Comparison of ENCODE assay signal across 11 mouse cellular contexts in genomic region chrX:71222648-71223408, GRCm38 (mm10).
"Had no signal": no experiment of that assay in that cellular context is flagged by ENCODE, and none has a peak within 500 bp of the region (broad histone marks: within the 10 kb centered on the region; RNA-seq: fewer than 3 reads in every experiment).

No protein-coding gene starts in this region.

- H3K4me3 ChIP-seq: left cerebral cortex, adult 2 months; limb, embryonic 15.5 days; midbrain, embryonic 10.5 days; myocyte; neural tube, embryonic 15.5 days; stomach, embryonic 15.5 days had no signal

- H3K27ac ChIP-seq: left cerebral cortex, adult 2 months; limb, embryonic 15.5 days; liver, embryonic 14.5 days; midbrain, embryonic 10.5 days; neural tube, embryonic 15.5 days; stomach, embryonic 15.5 days had no signal

- H3K4me1 ChIP-seq: limb, embryonic 15.5 days; midbrain, embryonic 10.5 days; neural tube, embryonic 15.5 days; stomach, embryonic 15.5 days had no signal

- H3K9me3 ChIP-seq: limb, embryonic 15.5 days; midbrain, embryonic 10.5 days; neural tube, embryonic 15.5 days; stomach, embryonic 15.5 days had no signal

- H3K4me2 ChIP-seq: limb, embryonic 15.5 days; neural tube, embryonic 15.5 days; stomach, embryonic 15.5 days had no signal

- H3K27me3 ChIP-seq: limb, embryonic 15.5 days; neural tube, embryonic 15.5 days; stomach, embryonic 15.5 days had no signal

- H3K9ac ChIP-seq: limb, embryonic 15.5 days; liver, embryonic 14.5 days; neural tube, embryonic 15.5 days; stomach, embryonic 15.5 days had no signal

- DNase-seq: kidney, postnatal 14 days; lung, adult 18-20 months; midbrain, embryonic 14.5 days; thymus, postnatal 36 days had no signal

- H3K36me3 ChIP-seq: limb, embryonic 15.5 days; midbrain, embryonic 10.5 days; neural tube, embryonic 15.5 days; stomach, embryonic 15.5 days had no signal
